Mouse (Mus musculus) hindbrain, embryonic 13.5 days (tissue): Measurements from ENCODE around the gene Prune2. TPM values are rescaled to one million over a fixed set of nuclear protein-coding genes. Genes with fewer than 3 reads are reported as not detected.

Experiments used
- ATAC-seq: fragments of 200-750 bp; cut with Nextera tagmentation; 2 replicates; pipeline ENCODE4 v1.8.0; 2017; ENCODE audit warnings: moderate TSS enrichment; ENCODE audit not compliant: low FRiP score
- H3K27ac ChIP-seq: fragments of 300-500 bp; sonication (generic); 2 replicates; pipeline ENCODE4 v1.5.1; 2015; ENCODE audit warnings: inconsistent platforms, mild to moderate bottlenecking, moderate library complexity
- H3K27me3 ChIP-seq: fragments of 300-500 bp; sonication (generic); 2 replicates; pipeline ENCODE4 v1.6.1; 2015; ENCODE audit warnings: mild to moderate bottlenecking, inconsistent platforms
- H3K36me3 ChIP-seq: fragments of 300-500 bp; sonication (generic); 2 replicates; pipeline ENCODE4 v1.6.1; 2015; ENCODE audit warnings: mild to moderate bottlenecking, inconsistent platforms
- H3K4me1 ChIP-seq: fragments of 300-500 bp; sonication (generic); replicated peaks from 2 replicates; pipeline ENCODE4 v1.6.1; 2015; ENCODE audit warnings: inconsistent platforms
- H3K4me2 ChIP-seq: fragments of 300-500 bp; sonication (generic); 2 replicates; pipeline ENCODE4 v1.6.1; 2015; ENCODE audit warnings: inconsistent platforms, mild to moderate bottlenecking, moderate library complexity
- H3K4me3 ChIP-seq: fragments of 300-500 bp; sonication (generic); 2 replicates; pipeline ENCODE4 v1.5.1; 2015; ENCODE audit warnings: mild to moderate bottlenecking, inconsistent platforms
- H3K9ac ChIP-seq: fragments of 300-500 bp; sonication (generic); 2 replicates; pipeline ENCODE4 v1.6.1; 2015; ENCODE audit warnings: mild to moderate bottlenecking, inconsistent platforms
- H3K9me3 ChIP-seq: fragments of 300-500 bp; sonication (generic); 2 replicates; pipeline ENCODE4 v1.6.1; 2016; ENCODE audit warnings: inconsistent platforms
- WGBS: fragments of 180-500 bp; shearing (Covaris S2); methylation state at CpG from one replicate; pipeline ENCODE4 v1.1.7; 2015; 5-methylcytosine and 5-hydroxymethylcytosine counted together
- polyA plus RNA-seq: library from polyadenylated mRNA; unstranded; fragments of >200 nt; fragmentation: Nextera tagmentation; extraction: Ambion mirVana; gene quantifications from 2 replicates; pipeline ENCODE4 v1.2.1, GENCODE M21; 2015

Gene Prune2
- polyA plus RNA-seq, 1 experiment from 2014 or later = 6.2 TPM

- peak; percentile 32; the same call in 1 of the 2 replicates for ATAC-seq
- Histone ChIP-seq H3K27ac (no peak overlapping the region), H3K4me1 (no peaks in the 10 kb centered on the region; the same call in 1 of the 2 replicates), H3K9me3 (no peaks in the 10 kb centered on the region), H3K36me3 (no peaks in the 10 kb centered on the region), H3K9ac (no peak overlapping the region), H3K4me2 (no peak overlapping the region), H3K4me3 (no peak overlapping the region), H3K27me3 (no peaks in the 10 kb centered on the region)
- 61% methylated on average over 6 of the region's 6 CpGs for WGBS
These were observed 55.5 kb downstream of the Prune2 start for GRCm38 (mm10) chr19:17011261-17011995.

DNA sequence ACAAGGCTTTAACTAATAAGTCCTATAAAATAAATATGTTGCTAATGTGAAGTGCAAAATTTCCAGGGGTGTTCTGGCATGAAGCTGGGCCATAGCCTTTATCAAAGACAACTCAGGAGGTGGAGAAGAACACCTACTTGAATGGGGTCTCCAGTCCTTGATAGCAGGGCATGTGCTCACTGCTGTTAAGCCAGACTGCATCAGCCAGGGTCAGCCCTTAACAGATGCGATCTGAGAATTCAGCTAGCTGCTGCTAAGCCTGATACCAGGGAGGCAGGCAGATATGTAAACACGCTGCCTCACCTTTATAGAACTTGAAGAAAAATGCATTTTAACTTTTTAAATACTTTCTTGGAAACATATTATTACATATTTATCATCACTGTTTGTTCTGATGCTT, 57.2 kb downstream of the Prune2 start:
- Histone ChIP-seq H3K36me3 (no peaks in the 10 kb centered on the region), H3K4me1 (no peaks in the 10 kb centered on the region; the same call in 1 of the 2 replicates), H3K27me3 (no peaks in the 10 kb centered on the region), H3K27ac (no peak overlapping the region), H3K9ac (no peak overlapping the region), H3K9me3 (no peaks in the 10 kb centered on the region), H3K4me3 (no peak overlapping the region), H3K4me2 (no peak overlapping the region)
- no peak for ATAC-seq
- WGBS = 71% methylated on average over 2 of the region's 2 CpGs

DNA sequence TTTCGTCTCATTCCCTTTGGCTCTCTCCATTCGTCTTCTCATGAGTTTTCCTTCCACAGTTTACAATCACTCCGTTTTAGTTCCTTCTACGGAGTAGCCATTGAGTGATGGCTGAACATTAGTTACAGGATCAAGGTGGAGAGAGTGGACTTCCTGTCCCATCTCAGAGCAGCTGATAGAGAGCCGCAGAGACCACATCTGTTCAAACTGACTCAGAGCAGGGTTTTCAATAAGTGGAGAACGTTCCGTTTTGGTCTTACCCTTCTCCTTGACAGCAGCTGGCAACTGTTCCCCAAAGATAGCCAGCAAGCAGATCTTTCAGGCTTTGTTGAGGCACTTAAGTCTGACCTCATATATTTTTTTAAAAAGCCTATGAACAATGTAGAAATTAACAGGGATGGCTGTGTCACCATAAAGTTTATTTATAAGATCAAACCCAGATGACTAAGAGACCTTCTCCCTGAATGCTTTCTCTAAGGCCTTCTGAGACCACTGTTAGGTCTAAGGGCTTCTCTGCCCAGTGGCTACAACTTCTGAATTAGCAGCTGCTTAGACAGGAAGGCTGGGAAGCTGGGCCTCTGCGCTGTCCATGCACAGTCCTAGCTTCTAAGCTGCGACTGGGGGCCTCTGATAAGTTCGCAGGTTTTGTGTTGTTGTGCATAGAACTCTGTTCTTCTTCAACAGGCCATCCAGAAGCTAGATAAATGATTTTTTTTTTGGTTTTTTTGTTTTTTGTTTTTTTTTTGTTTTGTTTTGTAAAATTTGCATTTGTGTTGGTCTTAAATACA, 58.6 kb downstream of the Prune2 start:
- WGBS = 84% methylated on average over 10 of the region's 10 CpGs
- Histone ChIP-seq H3K27ac (no peak overlapping the region), H3K9me3 (no peaks in the 10 kb centered on the region), H3K9ac (no peak overlapping the region), H3K4me3 (no peak overlapping the region), H3K36me3 (no peaks in the 10 kb centered on the region), H3K27me3 (no peaks in the 10 kb centered on the region), H3K4me1 (no peaks in the 10 kb centered on the region; the same call in 1 of the 2 replicates), H3K4me2 (no peak overlapping the region)
- no peak for ATAC-seq

DNA sequence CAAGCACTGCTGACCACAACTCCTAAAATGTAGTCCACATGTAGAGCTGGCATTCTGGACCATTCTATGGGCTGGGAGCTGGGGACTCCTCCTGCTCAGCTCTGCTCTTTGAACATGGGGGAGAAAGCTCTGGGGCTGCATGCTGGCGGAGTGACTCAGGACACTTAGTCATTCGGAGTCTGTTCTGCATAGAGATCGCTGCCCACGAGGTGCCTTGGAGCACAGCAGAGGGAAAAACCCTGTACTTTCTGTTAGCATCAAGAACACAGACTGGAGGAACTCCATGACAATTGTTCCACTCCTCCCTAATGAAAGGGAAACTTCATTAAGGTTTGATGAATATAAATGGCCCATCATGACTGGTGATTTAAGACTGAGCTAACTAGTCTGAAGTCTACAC, 68.8 kb downstream of the Prune2 start:
- Histone ChIP-seq H3K27me3 (no peaks in the 10 kb centered on the region), H3K9ac (no peak overlapping the region), H3K4me1 (no peaks in the 10 kb centered on the region), H3K27ac (no peak overlapping the region), H3K4me3 (no peak overlapping the region), H3K36me3 (no peaks in the 10 kb centered on the region), H3K9me3 (no peaks in the 10 kb centered on the region), H3K4me2 (no peak overlapping the region)
- ATAC-seq = no peak
- 69% methylated on average over 4 of the region's 4 CpGs for WGBS

- Histone ChIP-seq H3K4me2 (no peak overlapping the region), H3K27ac (no peak overlapping the region), H3K9me3 (no peaks in the 10 kb centered on the region), H3K9ac (no peak overlapping the region), H3K36me3 (no peaks in the 10 kb centered on the region), H3K4me1 (no peaks in the 10 kb centered on the region), H3K27me3 (no peaks in the 10 kb centered on the region), H3K4me3 (no peak overlapping the region)
- ATAC-seq = no peak
- 2% methylated on average over 3 of the region's 3 CpGs for WGBS
These were observed 74.4 kb downstream of the Prune2 start for GRCm38 (mm10) chr19:17030276-17030675.

GRCm38 (mm10) chr19:17032314-17032713, 76.4 kb downstream of the Prune2 start:
- Histone ChIP-seq H3K4me3 (no peak overlapping the region), H3K9ac (no peak overlapping the region), H3K27ac (no peak overlapping the region), H3K27me3 (no peaks in the 10 kb centered on the region), H3K36me3 (no peaks in the 10 kb centered on the region), H3K9me3 (no peaks in the 10 kb centered on the region), H3K4me1 (no peaks in the 10 kb centered on the region), H3K4me2 (no peak overlapping the region)
- no peak for ATAC-seq
- 85% methylated on average over 3 of the region's 3 CpGs for WGBS

DNA sequence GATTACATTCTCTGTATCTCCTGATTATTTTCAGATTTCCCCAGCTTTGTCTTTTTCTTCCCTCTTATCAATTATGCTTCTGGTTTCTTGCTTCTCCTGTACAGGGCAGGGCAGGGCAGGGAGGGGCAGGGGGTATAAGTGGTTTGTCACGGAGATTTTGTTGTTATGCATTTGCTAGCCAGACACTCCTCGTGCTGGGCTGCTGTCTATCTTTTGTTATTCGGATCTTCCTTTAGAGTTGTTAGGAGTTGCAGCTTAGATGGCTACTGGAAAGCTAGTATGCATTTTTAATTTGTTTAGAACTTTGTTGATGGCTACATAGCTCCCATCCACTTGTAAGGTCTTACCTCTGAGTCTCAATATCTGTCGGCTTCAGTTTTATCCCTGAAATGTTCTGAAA, 91.0 kb downstream of the Prune2 start:
- Histone ChIP-seq H3K9me3 (no peaks in the 10 kb centered on the region), H3K9ac (no peak overlapping the region), H3K4me1 (no peaks in the 10 kb centered on the region), H3K27me3 (no peaks in the 10 kb centered on the region), H3K4me3 (no peak overlapping the region), H3K27ac (no peak overlapping the region), H3K4me2 (no peak overlapping the region), H3K36me3 (no peaks in the 10 kb centered on the region)
- 66% methylated on average over 4 of the region's 4 CpGs for WGBS
- no peak for ATAC-seq

DNA sequence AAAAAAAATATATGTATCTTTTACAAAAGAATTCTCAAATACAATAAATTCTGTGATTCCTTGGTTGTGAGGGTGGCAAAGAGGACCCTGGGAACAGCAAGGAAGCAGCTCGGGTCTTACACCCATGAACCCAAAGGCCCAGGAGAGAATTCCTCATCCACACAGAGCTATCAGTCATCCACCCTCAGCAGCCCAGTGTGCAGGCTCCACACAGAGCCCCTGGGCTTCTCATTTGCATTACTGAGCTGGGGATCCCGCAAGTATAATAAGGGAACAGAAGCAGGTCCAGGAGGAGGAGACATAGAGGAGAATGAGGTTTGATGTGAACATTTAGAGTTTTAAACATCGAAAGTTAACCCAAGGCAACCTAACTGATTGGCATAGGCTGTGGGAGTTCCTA, 100.0 kb downstream of the Prune2 start:
- Histone ChIP-seq H3K4me1 (no peaks in the 10 kb centered on the region; the same call in 1 of the 2 replicates), H3K9me3 (no peaks in the 10 kb centered on the region), H3K4me2 (no peak overlapping the region), H3K9ac (no peak overlapping the region), H3K27me3 (0 out of 2 replicates have a peak, but pooled peaks cover 3% of the 10 kb centered on the region), H3K4me3 (no peak overlapping the region), H3K27ac (no peak overlapping the region), H3K36me3 (no peaks in the 10 kb centered on the region)
- 17% methylated on average over 3 of the region's 3 CpGs for WGBS
- no peak for ATAC-seq

- H3K36me3 ChIP-seq = no peaks in the 10 kb centered on the region
- WGBS = 75% methylated on average over 5 of the region's 5 CpGs
These were observed 104.2 kb downstream of the Prune2 start for GRCm38 (mm10) chr19:17060106-17060505.

GRCm38 (mm10) chr19:17064421-17064820, 108.5 kb downstream of the Prune2 start:
- ATAC-seq = no peak
- Histone ChIP-seq H3K27me3 (no peaks in the 10 kb centered on the region), H3K4me2 (no peak overlapping the region), H3K9me3 (no peaks in the 10 kb centered on the region), H3K4me1 (no peaks in the 10 kb centered on the region), H3K36me3 (no peaks in the 10 kb centered on the region), H3K27ac (no peak overlapping the region), H3K4me3 (no peak overlapping the region), H3K9ac (no peak overlapping the region)

More at GRCm38 (mm10) chr19:17060106-17060505, 104.2 kb downstream of the Prune2 start:
- H3K27me3 ChIP-seq = no peaks in the 10 kb centered on the region
- no peak overlapping the region for H3K4me2 ChIP-seq
- no peak overlapping the region for H3K9ac ChIP-seq
- no peak overlapping the region for H3K27ac ChIP-seq
- no peak overlapping the region for H3K4me3 ChIP-seq
- no peaks in the 10 kb centered on the region for H3K9me3 ChIP-seq
- no peak for ATAC-seq
- no peaks in the 10 kb centered on the region; the same call in 1 of the 2 replicates for H3K4me1 ChIP-seq

GRCm38 (mm10) chr19:17069067-17069466, 113.1 kb downstream of the Prune2 start:
- H3K4me3 ChIP-seq = no peak overlapping the region
- no peaks in the 10 kb centered on the region for H3K4me1 ChIP-seq
- no peaks in the 10 kb centered on the region for H3K9me3 ChIP-seq
- WGBS = 87% methylated on average over 7 of the region's 7 CpGs
- no peak for ATAC-seq
- H3K4me2 ChIP-seq = no peak overlapping the region
- H3K27ac ChIP-seq = no peak overlapping the region
- no peak overlapping the region for H3K9ac ChIP-seq
- H3K36me3 ChIP-seq = no peaks in the 10 kb centered on the region
- H3K27me3 ChIP-seq = no peaks in the 10 kb centered on the region

DNA sequence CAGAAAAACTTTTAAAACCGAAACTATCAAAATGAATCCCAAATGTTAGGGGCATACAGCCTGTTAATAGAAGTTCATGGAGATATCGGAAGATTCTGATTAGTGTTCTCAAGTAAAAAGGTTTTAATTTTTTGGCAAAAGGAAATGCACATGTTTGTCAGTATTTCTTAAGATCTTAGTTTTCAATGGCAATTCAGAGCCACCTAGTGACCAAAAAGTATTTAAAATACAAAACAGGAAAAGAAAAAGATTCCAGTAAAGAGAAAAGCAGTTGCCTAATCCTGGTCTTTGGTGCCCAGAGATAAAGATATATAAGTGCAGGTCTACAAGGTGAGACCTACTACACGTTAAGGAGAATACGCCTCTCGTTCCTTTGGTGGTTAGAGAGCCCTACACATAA, 115.3 kb downstream of the Prune2 start:
- WGBS = 95% methylated on average over 5 of the region's 5 CpGs
- H3K4me3 ChIP-seq = no peak overlapping the region
- H3K9me3 ChIP-seq = no peaks in the 10 kb centered on the region
- H3K4me1 ChIP-seq = no peaks in the 10 kb centered on the region
- ATAC-seq = no peak
- no peaks in the 10 kb centered on the region for H3K36me3 ChIP-seq
- H3K4me2 ChIP-seq = no peak overlapping the region
- no peak overlapping the region for H3K9ac ChIP-seq
- H3K27me3 ChIP-seq = no peaks in the 10 kb centered on the region
- no peak overlapping the region for H3K27ac ChIP-seq

GRCm38 (mm10) chr19:17072245-17072644, 116.3 kb downstream of the Prune2 start:
- Histone ChIP-seq H3K4me2 (no peak overlapping the region), H3K9ac (no peak overlapping the region), H3K9me3 (no peaks in the 10 kb centered on the region), H3K36me3 (no peaks in the 10 kb centered on the region), H3K27me3 (no peaks in the 10 kb centered on the region), H3K4me1 (no peaks in the 10 kb centered on the region), H3K27ac (no peak overlapping the region), H3K4me3 (no peak overlapping the region)
- no peak for ATAC-seq
- 83% methylated on average over 1 of the region's 1 CpGs for WGBS
